Mouse (Mus musculus) CH12.LX (cell line): ENCODE measurements around the gene Rnf145. TPM values are rescaled to one million over a fixed set of nuclear protein-coding genes. Genes with fewer than 3 reads are reported as not detected.
A peak's percentile ranks its signal among the peaks of the same experiment; 100 is the strongest.

ENCODE experiments used
- DNase-seq: peaks from one replicate; pipeline ENCODE4 v3.0.0-alpha.2; 2013; ENCODE audit errors: extremely low read depth
- H3K27ac ChIP-seq: 2 replicates; pipeline ENCODE4 v1.5.1; 2012; ENCODE audit warnings: low read depth, mild to moderate bottlenecking, control low read depth, moderate library complexity; ENCODE audit not compliant: insufficient read depth
- H3K27me3 ChIP-seq: replicated peaks from 2 replicates; pipeline ENCODE3; 2012; ENCODE audit warnings: inconsistent platforms
- H3K36me3 ChIP-seq, 2 experiments: replicated peaks in 1 of 2; 2 replicates each; pipeline versions ENCODE3 to v1.6.1; 2012; ENCODE audit warnings: inconsistent platforms in 1 of 2, low read length in 1 of 2, mild to moderate bottlenecking in 1 of 2, mixed read lengths in 1 of 2, moderate library complexity in 1 of 2; ENCODE audit not compliant: control insufficient read depth in 1 of 2, insufficient read depth in 1 of 2
- H3K4me1 ChIP-seq, 2 experiments: 2 replicates each; pipeline ENCODE4 v1.6.1; 2012; ENCODE audit warnings: inconsistent platforms in 1 of 2, moderate library complexity in 1 of 2; ENCODE audit not compliant: insufficient read depth in 2 of 2, control insufficient read depth in 1 of 2
- H3K4me2 ChIP-seq: 2 replicates; pipeline ENCODE4 v1.6.1; 2012; ENCODE audit warnings: low read depth, mild to moderate bottlenecking, control low read depth; ENCODE audit not compliant: poor library complexity, insufficient read depth, severe bottlenecking
- H3K4me3 ChIP-seq, 3 experiments: fragments of 150-350 bp in 1 of 3; sonication (generic) in 1 of 3; replicated peaks in 1 of 3; 2 replicates each; pipeline versions ENCODE3 to v1.5.1; 2011 to 2012; ENCODE audit warnings: low read depth in 2 of 3, low read length in 2 of 3, mild to moderate bottlenecking in 2 of 3, moderate library complexity in 2 of 3, control low read depth in 1 of 3, improper control_type of control experiment in 1 of 3, inconsistent platforms in 1 of 3, mixed read lengths in 1 of 3; ENCODE audit not compliant: poor library complexity in 1 of 3
- H3K79me2 ChIP-seq: replicated peaks from 2 replicates; pipeline ENCODE4 v1.6.1; 2012; ENCODE audit warnings: mild to moderate bottlenecking, moderate library complexity; ENCODE audit not compliant: control insufficient read depth, poor library complexity, insufficient read depth, severe bottlenecking; ENCODE audit errors: extremely low read depth
- H3K9ac ChIP-seq: 2 replicates; pipeline ENCODE4 v1.6.1; 2012; ENCODE audit warnings: low read depth, mild to moderate bottlenecking, control low read depth, moderate library complexity; ENCODE audit not compliant: insufficient read depth
- H3K9me3 ChIP-seq: replicated peaks from 2 replicates; pipeline ENCODE3; 2012; ENCODE audit warnings: low read length, inconsistent platforms, mixed read lengths
- BHLHE40 ChIP-seq: IDR thresholded peaks from 2 replicates; pipeline ENCODE4 v1.6.1; 2011; ENCODE audit warnings: mild to moderate bottlenecking, low read depth, low read length, improper control_type of control experiment
- CHD1 ChIP-seq: IDR thresholded peaks from 2 replicates; pipeline ENCODE4 v1.6.1; 2012; ENCODE audit warnings: low read depth, low read length, improper control_type of control experiment, inconsistent platforms
- CHD2 ChIP-seq: IDR thresholded peaks from 2 replicates; pipeline ENCODE4 v1.6.1; 2011; ENCODE audit warnings: low read length, improper control_type of control experiment
- CTCF ChIP-seq, 2 experiments: IDR thresholded peaks in 1 of 2; conservative IDR thresholded peaks in 1 of 2; 2 replicates each; pipeline ENCODE4 v1.5.1; 2011 to 2012; ENCODE audit warnings: low read depth in 2 of 2, low read length in 2 of 2, improper control_type of control experiment in 1 of 2, inconsistent platforms in 1 of 2, mild to moderate bottlenecking in 1 of 2, moderate library complexity in 1 of 2
- ELF1 ChIP-seq: IDR thresholded peaks from 2 replicates; pipeline ENCODE4 v1.6.1; 2014; ENCODE audit warnings: low read depth, mild to moderate bottlenecking, inconsistent platforms, low read length, improper control_type of control experiment
- ETS1 ChIP-seq: conservative IDR thresholded peaks from 2 replicates; pipeline ENCODE4 v1.6.1; 2012; ENCODE audit warnings: low read depth, mild to moderate bottlenecking, inconsistent platforms, low read length, improper control_type of control experiment, moderate library complexity
- GABPA ChIP-seq: IDR thresholded peaks from 2 replicates; pipeline ENCODE4 v1.6.1; 2012; ENCODE audit warnings: low read depth, low read length, improper control_type of control experiment, inconsistent platforms; ENCODE audit not compliant: insufficient replicate concordance
- HCFC1 ChIP-seq: IDR thresholded peaks from 2 replicates; pipeline ENCODE4 v1.6.1; 2012; ENCODE audit warnings: low read depth, mild to moderate bottlenecking, inconsistent platforms, low read length, improper control_type of control experiment
- IRF4 ChIP-seq: IDR thresholded peaks from 2 replicates; pipeline ENCODE4 v1.6.1; 2014; ENCODE audit warnings: low read depth, mild to moderate bottlenecking, inconsistent platforms, low read length, improper control_type of control experiment
- JUN ChIP-seq: IDR thresholded peaks from 2 replicates; pipeline ENCODE4 v1.6.1; 2011; ENCODE audit warnings: low read depth, mild to moderate bottlenecking, low read length, improper control_type of control experiment, moderate library complexity; ENCODE audit not compliant: insufficient read depth
- JUND ChIP-seq: conservative IDR thresholded peaks from 2 replicates; pipeline ENCODE4 v1.6.1; 2011; ENCODE audit warnings: low read depth, low read length, improper control_type of control experiment
- KAT2A ChIP-seq: IDR thresholded peaks from 2 replicates; pipeline ENCODE4 v1.6.1; 2012; ENCODE audit warnings: low read length, improper control_type of control experiment, inconsistent platforms; ENCODE audit not compliant: insufficient replicate concordance
- MAFK ChIP-seq: IDR thresholded peaks from 2 replicates; pipeline ENCODE4 v1.6.1; 2011; ENCODE audit warnings: low read length, improper control_type of control experiment; ENCODE audit not compliant: insufficient replicate concordance
- MAX ChIP-seq: IDR thresholded peaks from 2 replicates; pipeline ENCODE4 v1.6.1; 2011; ENCODE audit warnings: low read length, improper control_type of control experiment
- MAZ ChIP-seq: IDR thresholded peaks from 2 replicates; pipeline ENCODE4 v1.6.1; 2012; ENCODE audit warnings: low read depth, mild to moderate bottlenecking, inconsistent platforms, low read length, improper control_type of control experiment, moderate library complexity
- MEF2A ChIP-seq: IDR thresholded peaks from 2 replicates; pipeline ENCODE4 v1.6.1; 2014; ENCODE audit warnings: low read depth, mild to moderate bottlenecking, inconsistent platforms, low read length, improper control_type of control experiment, borderline replicate concordance
- MYC ChIP-seq: IDR thresholded peaks from 2 replicates; pipeline ENCODE4 v1.6.1; 2011; ENCODE audit warnings: low read depth, mild to moderate bottlenecking, improper control_type of control experiment, low read length
- NELFE ChIP-seq: IDR thresholded peaks from 2 replicates; pipeline ENCODE4 v1.6.1; 2011; ENCODE audit warnings: low read depth, low read length, improper control_type of control experiment
- NRF1 ChIP-seq: IDR thresholded peaks from 2 replicates; pipeline ENCODE4 v1.6.1; 2014; ENCODE audit warnings: low read depth, mild to moderate bottlenecking, inconsistent platforms, low read length, improper control_type of control experiment, moderate library complexity
- POLR2A ChIP-seq: IDR thresholded peaks from 2 replicates; pipeline ENCODE4 v1.6.1; 2011; ENCODE audit warnings: low read depth, mild to moderate bottlenecking, improper control_type of control experiment, low read length
- POLR2AphosphoS2 ChIP-seq: IDR thresholded peaks from 2 replicates; pipeline ENCODE4 v1.6.1; 2011; ENCODE audit warnings: low read depth, low read length, improper control_type of control experiment
- RAD21 ChIP-seq: IDR thresholded peaks from 2 replicates; pipeline ENCODE4 v1.6.1; 2011; ENCODE audit warnings: low read depth, mild to moderate bottlenecking, low read length, improper control_type of control experiment, moderate library complexity
- SIN3A ChIP-seq: IDR thresholded peaks from 2 replicates; pipeline ENCODE4 v1.6.1; 2012; ENCODE audit warnings: low read length, improper control_type of control experiment, inconsistent platforms
- SMC3 ChIP-seq: IDR thresholded peaks from 2 replicates; pipeline ENCODE4 v1.6.1; 2011; ENCODE audit warnings: low read depth, low read length, improper control_type of control experiment
- TBP ChIP-seq: conservative IDR thresholded peaks from 2 replicates; pipeline ENCODE4 v1.6.1; 2011; ENCODE audit warnings: low read depth, low read length, improper control_type of control experiment
- TCF12 ChIP-seq: IDR thresholded peaks from 2 replicates; pipeline ENCODE4 v1.6.1; 2014; ENCODE audit warnings: low read depth, mild to moderate bottlenecking, inconsistent platforms, low read length, improper control_type of control experiment
- UBTF ChIP-seq: IDR thresholded peaks from 2 replicates; pipeline ENCODE4 v1.6.1; 2012; ENCODE audit warnings: low read depth, mild to moderate bottlenecking, inconsistent platforms, low read length, improper control_type of control experiment, moderate library complexity
- USF1 ChIP-seq: IDR thresholded peaks from 2 replicates; pipeline ENCODE4 v1.6.1; 2014; ENCODE audit warnings: low read depth, mild to moderate bottlenecking, inconsistent platforms, low read length, improper control_type of control experiment
- ZC3H11A ChIP-seq: IDR thresholded peaks from 2 replicates; pipeline ENCODE4 v1.6.1; 2012; ENCODE audit warnings: low read depth, mild to moderate bottlenecking, inconsistent platforms, low read length, improper control_type of control experiment
- ZKSCAN1 ChIP-seq: IDR thresholded peaks from 2 replicates; pipeline ENCODE4 v1.6.1; 2012; ENCODE audit warnings: low read depth, inconsistent platforms, low read length, improper control_type of control experiment, borderline replicate concordance
- ZMIZ1 ChIP-seq: IDR thresholded peaks from 2 replicates; pipeline ENCODE4 v1.6.1; 2012; ENCODE audit warnings: low read depth, mild to moderate bottlenecking, inconsistent platforms, low read length, improper control_type of control experiment
- ZNF384 ChIP-seq: IDR thresholded peaks from 2 replicates; pipeline ENCODE4 v1.6.1; 2012; ENCODE audit warnings: low read depth, low read length, improper control_type of control experiment, inconsistent platforms
- dilution Hi-C: fragments of 300-500 bp; cut with MboI; formaldehyde crosslinking; loops from 2 replicates; pipeline ENCODE4 v1.14.3; 2020; ENCODE audit warnings: low sequenced_read_pairs; ENCODE audit not compliant: extremely low pct_unique_long_range_greater_than_20kb, extremely low pct_ligation_motif_present
- in situ Hi-C: fragments of 300-500 bp; cut with MboI; formaldehyde crosslinking; loops from 3 replicates; pipeline ENCODE4 v1.14.3; 2019; ENCODE audit warnings: low sequenced_read_pairs, low pct_ligation_motif_present, low pct_unique_long_range_greater_than_20kb, mixed read lengths
- polyA plus RNA-seq: library from polyadenylated mRNA; unstranded; fragments of >175 nt; gene quantifications from 2 replicates; pipeline ENCODE4 v1.2.1, GENCODE M21; 2012; ENCODE audit warnings: low read depth; ENCODE audit not compliant: insufficient read length
- total RNA-seq, 2 experiments: library from RNA; depleted of rRNA; stranded (reverse); fragments of 300-350 nt in 1 of 2; fragments of >200 nt in 1 of 2; gene quantifications; 2 replicates each; pipeline ENCODE4 v1.2.3; 2012 to 2014

Gene Rnf145
- total and polyA plus RNA-seq, 3 experiments: 44.3 to 60.5 (median 44.5) TPM

DNA sequence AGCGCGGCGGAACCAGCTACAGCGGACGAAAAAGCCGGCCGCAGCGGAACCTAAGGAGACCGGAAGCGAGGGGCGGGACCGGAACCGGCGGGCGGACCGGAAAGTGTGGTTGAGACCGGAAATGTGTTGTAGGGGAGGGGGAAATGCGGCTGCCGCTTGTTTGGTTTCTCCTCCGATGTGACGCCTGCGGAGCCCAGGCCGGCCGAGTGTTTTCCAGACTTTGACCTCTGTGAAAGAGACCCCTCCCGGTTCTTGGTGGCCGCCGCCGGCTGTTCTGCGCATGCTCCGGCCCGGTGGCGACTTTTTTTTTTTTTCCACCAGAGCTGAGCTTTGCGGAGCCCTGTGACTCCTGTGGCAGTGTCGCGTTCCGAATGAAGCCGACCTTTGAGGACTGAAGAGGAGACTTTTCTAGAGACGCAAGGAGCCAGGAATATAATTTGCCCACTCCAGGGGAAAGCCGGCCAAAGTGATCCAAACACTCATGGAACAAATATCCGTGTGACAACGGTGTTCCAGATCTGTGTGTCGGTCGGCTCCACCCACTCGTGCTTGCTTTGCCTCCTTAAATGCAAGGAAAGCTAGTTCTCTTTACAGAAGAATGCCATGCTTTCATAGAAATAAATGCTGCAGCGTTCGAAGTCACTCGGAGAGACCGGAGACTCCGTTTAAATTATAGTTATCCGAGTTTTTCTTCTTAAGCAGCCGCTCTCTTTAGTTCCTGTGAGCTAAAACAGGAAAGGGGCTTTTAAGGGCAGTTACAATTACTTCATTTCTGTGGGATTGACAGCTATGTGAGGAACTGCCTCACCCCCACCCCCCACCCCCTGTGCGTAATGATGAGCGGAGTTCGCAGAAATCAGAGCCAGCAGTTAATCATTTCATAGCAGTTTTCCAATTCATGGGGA is 48.1 kb upstream of the Rnf145 start, which contains the start of gene Ublcp1:
Gene Ublcp1 (minus strand): TSS at position 67 of the 905 bp plus-strand sequence.
- Histone ChIP-seq H3K9me3 (no peaks in the 10 kb centered on the region), H3K4me1 (peaks cover 10 to 55% of the 10 kb centered on the region in 2 experiments; a peak in 3 of 4 replicates), H3K36me3 (peaks cover 3 to 6% of the 10 kb centered on the region in 2 experiments), H3K4me2 (peak within 1 kb of the TSS; percentile 86), H3K27me3 (no peaks in the 10 kb centered on the region), H3K27ac (peak within 1 kb of the TSS; percentile 88), H3K4me3 (peak within 1 kb of the TSS; percentile 80 to 93 (median 81)), H3K79me2 (peaks cover 8% of the 10 kb centered on the region), H3K9ac (peak within 1 kb of the TSS; percentile 79)
- dilution Hi-C loops (no loop called here), in situ Hi-C loops (no loop called here)
- DNase-seq: peak; percentile 98
- TF ChIP-seq CHD2 (peak; percentile 71), POLR2A (peak; percentile 88), SMC3 (no peak), HCFC1 (peak; percentile 92), POLR2AphosphoS2 (peak; percentile 61; the same call in 1 of the 2 replicates), UBTF (peak; percentile 97; the same call in 1 of the 2 replicates), CTCF (conservative IDR thresholded peaks at IDR 0.05 in 1 of 2, IDR thresholded peaks at IDR 0.05 in 1 of 2; ENCODE audit: low read depth in 2 of 2, low read length in 2 of 2) (no peak), ZKSCAN1 (no peak), NELFE (peak; percentile 75; the same call in 1 of the 2 replicates), ZC3H11A (no peak), KAT2A (peak; percentile 90; the same call in 1 of the 2 replicates), RAD21 (no peak), USF1 (no peak), MYC (peak; percentile 47; the same call in 1 of the 2 replicates), BHLHE40 (peak; percentile 23; the same call in 1 of the 2 replicates), CHD1 (no peak; the same call in 1 of the 2 replicates), MAZ (0 out of 2 replicates have a peak, but pooled peaks have one; percentile 51), JUND (no peak), ZMIZ1 (no peak), ZNF384 (peak; percentile 97), ETS1 (peak; percentile 55), MEF2A (peak; percentile 76; the same call in 1 of the 2 replicates), IRF4 (peak; percentile 80), TCF12 (peak; percentile 75), NRF1 (peak; percentile 91), SIN3A (no peak; the same call in 1 of the 2 replicates), MAX (no peak), MAFK (no peak), ELF1 (peak; percentile 93), TBP (peak; percentile 86), JUN (no peak), GABPA (no peak; the same call in 1 of the 2 replicates)
